In the genomic region with DNA sequence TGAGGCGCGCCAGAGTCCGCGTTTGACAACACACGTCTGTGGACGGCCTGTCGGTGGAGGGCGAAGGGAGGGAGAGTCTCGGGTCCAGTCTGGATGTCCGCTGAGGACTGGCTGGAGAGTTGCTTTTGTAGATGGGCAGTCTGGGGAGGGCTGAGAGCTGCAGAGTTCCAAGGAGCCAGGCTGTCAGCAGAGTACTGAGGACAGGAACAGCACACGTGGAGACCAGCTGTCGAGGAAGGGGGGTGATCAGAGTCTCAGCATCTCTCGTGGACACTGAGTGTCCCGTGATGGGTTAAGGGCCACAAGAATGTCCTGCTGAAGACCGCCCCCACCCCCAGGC, we compare ENCODE assay signal across 8 mouse cellular contexts. TPM values are rescaled to one million over a fixed set of nuclear protein-coding genes. Genes with fewer than 3 reads are reported as not detected.
A peak's percentile ranks its signal among the peaks of the same experiment; 100 is the strongest.
DNase-seq lines count a peak whose midpoint lies in the region; ATAC-seq and TF ChIP-seq lines count a peak whose summit lies in the region.

No protein-coding gene starts in this region.

- DNase-seq in heart, postnatal 10 days: no peak
- DNase-seq in MEL (ENCODE audit: low read depth, low spot score): no peak
- DNase-seq in heart, postnatal 0 days (ENCODE audit: low spot score): peak; percentile 25
- no peak for DNase-seq in gastrocnemius, adult 8-10 months (ENCODE audit: low spot score in 2 of 2)
- DNase-seq in spleen, postnatal 10 days (ENCODE audit: low spot score in 2 of 2): no peak
- no peak for DNase-seq in cerebellum, adult 9-10 months

- TF ChIP-seq RAD21 in MEL (IDR thresholded peaks at IDR 0.05; ENCODE audit: low read depth, low read length): no peak

- intact Hi-C loops in heart, postnatal 10 days (cut with DNase I): loop anchor here (5.0 kb wide), 3 partner anchors 120 to 215 kb away; a partner anchor contains a TSS

- peak overlapping the region; percentile 93 for H3K9ac ChIP-seq in heart, embryonic 12.5 days
- peak overlapping the region; percentile 86 for H3K9ac ChIP-seq in MEL (ENCODE audit: control insufficient read depth, low read depth, low read length, poor library complexity, severe bottlenecking)
- H3K9ac ChIP-seq in heart, postnatal 0 days (replicated peaks; ENCODE audit: low read depth, low read length): peak overlapping the region; percentile 86

- ATAC-seq in heart, embryonic 12.5 days (ENCODE audit: insufficient number of reproducible peaks, low FRiP score): peak; percentile 42
- ATAC-seq in heart, postnatal 0 days (ENCODE audit: insufficient read depth, low read depth): peak; percentile 45
- peak; percentile 27; the same call in 1 of the 2 replicates for ATAC-seq in megakaryocyte-erythroid progenitor cell, adult 5-6 weeks (replicated peaks; ENCODE audit: low FRiP score, low TSS enrichment, poor library complexity, severe bottlenecking)

- H3K36me3 ChIP-seq in heart, embryonic 12.5 days: peaks cover 18% of the 10 kb centered on the region
- peaks cover 16 to 18% of the 10 kb centered on the region in 2 experiments for H3K36me3 ChIP-seq in MEL (ENCODE audit: control insufficient read depth in 1 of 2, insufficient read depth in 2 of 2, low read length in 2 of 2)
- H3K36me3 ChIP-seq in heart, postnatal 0 days (replicated peaks; ENCODE audit: control insufficient read depth, insufficient read depth, low read length): peaks cover 9% of the 10 kb centered on the region; the same call in 1 of the 2 replicates

- peaks cover 11% of the 10 kb centered on the region for H3K79me2 ChIP-seq in MEL (ENCODE audit: control insufficient read depth, insufficient read depth, low read length, poor library complexity)

- no peak for TF ChIP-seq EP300 in MEL (IDR thresholded peaks at IDR 0.05; ENCODE audit: low read depth in 1 of 2, low read length in 2 of 2)
- no peak for TF ChIP-seq EP300 in heart, postnatal 0 days (IDR thresholded peaks at IDR 0.05; ENCODE audit: low read depth)

- no peaks in the 10 kb centered on the region for H3K27me3 ChIP-seq in heart, embryonic 12.5 days (replicated peaks)
- H3K27me3 ChIP-seq in MEL (ENCODE audit: control insufficient read depth in 1 of 2, insufficient read depth in 2 of 2, low read length in 2 of 2): no peaks in the 10 kb centered on the region
- no peaks in the 10 kb centered on the region for H3K27me3 ChIP-seq in heart, postnatal 0 days (ENCODE audit: control insufficient read depth, insufficient read depth, low read length)

- H3K4me1 ChIP-seq in heart, embryonic 12.5 days (replicated peaks): peaks cover 24% of the 10 kb centered on the region
- H3K4me1 ChIP-seq in MEL (ENCODE audit: control insufficient read depth in 1 of 2, insufficient read depth in 2 of 2, low read length in 2 of 2): peaks cover 5 to 21% of the 10 kb centered on the region in 2 experiments
- H3K4me1 ChIP-seq in heart, postnatal 0 days (ENCODE audit: control insufficient read depth, insufficient read depth): peaks cover 8% of the 10 kb centered on the region

- peak overlapping the region; percentile 89 for H3K4me2 ChIP-seq in heart, embryonic 12.5 days
- H3K4me2 ChIP-seq in heart, postnatal 0 days (ENCODE audit: low read depth, low read length): peak overlapping the region; percentile 95

- 3% methylated on average over 15 of the region's 15 CpGs for WGBS in heart, embryonic 12.5 days
- 1% methylated on average over 15 of the region's 15 CpGs for WGBS in heart, postnatal 0 days

- no peaks in the 10 kb centered on the region for H3K9me3 ChIP-seq in heart, embryonic 12.5 days (replicated peaks)
- no peaks in the 10 kb centered on the region for H3K9me3 ChIP-seq in MEL (replicated peaks; ENCODE audit: insufficient read depth, low read length)
- H3K9me3 ChIP-seq in heart, postnatal 0 days (replicated peaks; ENCODE audit: control insufficient read depth, low read length): no peaks in the 10 kb centered on the region

- no peak for TF ChIP-seq CTCF in MEL (IDR thresholded peaks at IDR 0.05 in 2 of 3, conservative IDR thresholded peaks at IDR 0.05 in 1 of 3; ENCODE audit: control insufficient read depth in 1 of 3, insufficient read depth in 1 of 3, low read depth in 2 of 3, low read length in 3 of 3, poor library complexity in 1 of 3, severe bottlenecking in 1 of 3)
- no peak for TF ChIP-seq CTCF in heart, postnatal 0 days (IDR thresholded peaks at IDR 0.05; ENCODE audit: low read depth)

- peak overlapping the region; percentile 79 for H3K27ac ChIP-seq in heart, embryonic 12.5 days (ENCODE audit: poor library complexity, severe bottlenecking)
- H3K27ac ChIP-seq in MEL (ENCODE audit: control insufficient read depth, low read depth, low read length): peak overlapping the region; percentile 13; the same call in 1 of the 2 replicates
- H3K27ac ChIP-seq in heart, postnatal 0 days (ENCODE audit: low read depth): peak overlapping the region; percentile 93

- no peak for TF ChIP-seq POLR2A in MEL (IDR thresholded peaks at IDR 0.05; ENCODE audit: control insufficient read depth in 1 of 2, insufficient read depth in 1 of 2, low read depth in 1 of 2, low read length in 2 of 2, poor library complexity in 1 of 2)

- peak overlapping the region; percentile 93 for H3K4me3 ChIP-seq in heart, embryonic 12.5 days
- peak overlapping the region; percentile 64 to 90 for H3K4me3 ChIP-seq in MEL (ENCODE audit: control insufficient read depth in 1 of 2, insufficient read depth in 1 of 2, low read depth in 2 of 2, low read length in 2 of 2)
- H3K4me3 ChIP-seq in heart, postnatal 0 days (ENCODE audit: low read depth, low read length): peak overlapping the region; percentile 87

TF ChIP-seq in MEL, 35 proteins besides CTCF, POLR2A, EP300 and RAD21 (continues in another document):
- TF ChIP-seq SIN3A (IDR thresholded peaks at IDR 0.05; ENCODE audit: low read length) (peak; percentile 56; the same call in 1 of the 2 replicates), KAT2A (conservative IDR thresholded peaks at IDR 0.05; ENCODE audit: low read depth, low read length) (no peak), MAZ (IDR thresholded peaks at IDR 0.05; ENCODE audit: low read depth, low read length) (no peak), NRF1 (IDR thresholded peaks at IDR 0.05; ENCODE audit: insufficient read depth, low read depth, low read length, poor library complexity, severe bottlenecking) (no peak), MXI1 (IDR thresholded peaks at IDR 0.05; ENCODE audit: low read depth, low read length) (peak; percentile 69), RCOR1 (IDR thresholded peaks at IDR 0.05; ENCODE audit: low read depth, low read length) (no peak), MAX (IDR thresholded peaks at IDR 0.05; ENCODE audit: low read length) (peak; percentile 50), BHLHE40 (IDR thresholded peaks at IDR 0.05; ENCODE audit: borderline replicate concordance, low read depth, low read length) (no peak), MYB (IDR thresholded peaks at IDR 0.05; ENCODE audit: low read depth, low read length) (no peak), USF1 (IDR thresholded peaks at IDR 0.05; ENCODE audit: low read depth, low read length) (no peak), TAL1 (IDR thresholded peaks at IDR 0.05; ENCODE audit: low read length) (no peak), NELFE (IDR thresholded peaks at IDR 0.05; ENCODE audit: low read depth, low read length) (no peak), E2F4 (IDR thresholded peaks at IDR 0.05; ENCODE audit: borderline replicate concordance, low read depth, low read length) (no peak), TBP (IDR thresholded peaks at IDR 0.05; ENCODE audit: low read depth, low read length) (no peak), HCFC1 (IDR thresholded peaks at IDR 0.05; ENCODE audit: low read depth, low read length) (no peak), MYC (IDR thresholded peaks at IDR 0.05; ENCODE audit: low read depth, low read length) (peak; percentile 45; the same call in 1 of the 2 replicates), USF2 (IDR thresholded peaks at IDR 0.05; ENCODE audit: borderline replicate concordance in 1 of 2, insufficient read depth in 1 of 2, low read depth in 1 of 2, low read length in 2 of 2) (no peak), CHD2 (IDR thresholded peaks at IDR 0.05; ENCODE audit: low read length) (no peak), TCF12 (IDR thresholded peaks at IDR 0.05; ENCODE audit: low read depth, low read length) (no peak), MAFK (IDR thresholded peaks at IDR 0.05; ENCODE audit: borderline replicate concordance, low read depth, low read length) (no peak), ELF1 (IDR thresholded peaks at IDR 0.05; ENCODE audit: low read depth, low read length) (no peak), SMC3 (IDR thresholded peaks at IDR 0.05; ENCODE audit: low read depth, low read length) (no peak), GABPA (IDR thresholded peaks at IDR 0.05; ENCODE audit: low read depth, low read length) (no peak), POLR2AphosphoS5 (IDR thresholded peaks at IDR 0.05; ENCODE audit: borderline replicate concordance, low read depth, low read length) (no peak)

RNA-seq across cellular contexts. Expression of a gene that starts 0.4 kb away (rescaled TPM):
- polyA plus RNA-seq in heart, embryonic 12.5 days (2016; fragmentation: Nextera tagmentation; extraction: Ambion mirVana): 4.2 and 5.4 TPM in 2 replicates
- total RNA-seq in heart, postnatal 10 days (2021): 10 to 100 TPM; 16.5 to 18.6 TPM
- 10.8 and 12.0 TPM in 2 replicates for total RNA-seq in MEL (2012; rRNA removed)
- polyA plus RNA-seq in MEL (2012; ENCODE audit: insufficient read depth in 1 of 2, insufficient read length in 2 of 2, low read depth in 1 of 2, low replicate concordance in 2 of 2, missing spikeins in 1 of 2): 1 to 10 TPM in 1 of 2 experiments, not detected in 1; 9.7 TPM
- 4.1 and 10.5 TPM in 2 replicates for total RNA-seq in heart, postnatal 0 days (2014; rRNA removed; ENCODE audit: low replicate concordance)
- polyA plus RNA-seq in heart, postnatal 0 days (2015; fragmentation: Nextera tagmentation; extraction: Ambion mirVana): 3.9 and 4.1 TPM in 2 replicates
- 3.0 and 8.4 TPM in 2 replicates for total RNA-seq in megakaryocyte-erythroid progenitor cell, adult 5-6 weeks (2014; fragmentation: Nextera tagmentation)
- 2.0 and 2.2 TPM in 2 replicates for total RNA-seq in megakaryocyte-erythroid progenitor cell, adult 5-6 weeks (2017)
- 10 to 100 TPM; 12.9 to 16.0 (median 15.2) TPM for total RNA-seq in gastrocnemius, adult 8-10 months (2022)

RNA-seq across cellular contexts. Expression of a gene that starts 33.7 kb away (rescaled TPM):
- polyA plus RNA-seq in heart, embryonic 12.5 days (2016; fragmentation: Nextera tagmentation; extraction: Ambion mirVana): 166 and 168 TPM in 2 replicates
- 100 to 1,000 TPM; 347 to 363 TPM for total RNA-seq in heart, postnatal 10 days (2021)
- 141 and 160 TPM in 2 replicates for total RNA-seq in MEL (2012; rRNA removed)
- 1,000 to 10,000 TPM in 1 of 2 experiments, 100 to 1,000 TPM in 1; 271 to 1,954 TPM for polyA plus RNA-seq in MEL (2012; ENCODE audit: insufficient read depth in 1 of 2, insufficient read length in 2 of 2, low read depth in 1 of 2, low replicate concordance in 2 of 2, missing spikeins in 1 of 2)
- total RNA-seq in heart, postnatal 0 days (2014; rRNA removed; ENCODE audit: low replicate concordance): 89.0 and 107 TPM in 2 replicates
- 154 and 159 TPM in 2 replicates for polyA plus RNA-seq in heart, postnatal 0 days (2015; fragmentation: Nextera tagmentation; extraction: Ambion mirVana)
- 121 and 153 TPM in 2 replicates for total RNA-seq in megakaryocyte-erythroid progenitor cell, adult 5-6 weeks (2014; fragmentation: Nextera tagmentation)
- total RNA-seq in megakaryocyte-erythroid progenitor cell, adult 5-6 weeks (2017): 76.8 and 113 TPM in 2 replicates
- total RNA-seq in gastrocnemius, adult 8-10 months (2022): 100 to 1,000 TPM; 315 to 387 (median 363) TPM

Comparison
In these comparisons a context has a peak if more than half of its experiments do, and no peak if none do; other contexts are left out.
1. H3K27ac ChIP-seq: peak in every context shown above with its lines; median percentile 93 in heart, postnatal 0 days; 79 in heart, embryonic 12.5 days; 13 in MEL.